Mouse (Mus musculus) bone marrow macrophage, adult 2 months (primary cell): ENCODE measurements at regions not wholly inside any gene's neighbourhood (a gene's known extent, or its start where the extent isn't known, plus 50 kb on each side); places are given as distances from the start of the nearest gene placed in this dataset.

Experiments used
- H3K27ac ChIP-seq: 2 replicates; pipeline ENCODE4 v1.5.1; 2012; ENCODE audit warnings: low read depth, low read length; ENCODE audit not compliant: insufficient read depth
- H3K4me1 ChIP-seq: 2 replicates; pipeline ENCODE4 v1.6.1; 2012; ENCODE audit warnings: low read length; ENCODE audit not compliant: control insufficient read depth, insufficient read depth
- H3K4me3 ChIP-seq: 2 replicates; pipeline ENCODE4 v1.5.1; 2012; ENCODE audit warnings: mild to moderate bottlenecking, low read length, moderate library complexity; ENCODE audit not compliant: insufficient read depth
- CTCF ChIP-seq: IDR thresholded peaks from 2 replicates; pipeline ENCODE4 v1.5.1; 2012; ENCODE audit warnings: low read depth, mild to moderate bottlenecking, low read length, moderate library complexity
- POLR2A ChIP-seq: IDR thresholded peaks from 2 replicates; pipeline ENCODE4 v1.6.1; 2012; ENCODE audit warnings: mild to moderate bottlenecking, low read depth, low read length, borderline replicate concordance

DNA sequence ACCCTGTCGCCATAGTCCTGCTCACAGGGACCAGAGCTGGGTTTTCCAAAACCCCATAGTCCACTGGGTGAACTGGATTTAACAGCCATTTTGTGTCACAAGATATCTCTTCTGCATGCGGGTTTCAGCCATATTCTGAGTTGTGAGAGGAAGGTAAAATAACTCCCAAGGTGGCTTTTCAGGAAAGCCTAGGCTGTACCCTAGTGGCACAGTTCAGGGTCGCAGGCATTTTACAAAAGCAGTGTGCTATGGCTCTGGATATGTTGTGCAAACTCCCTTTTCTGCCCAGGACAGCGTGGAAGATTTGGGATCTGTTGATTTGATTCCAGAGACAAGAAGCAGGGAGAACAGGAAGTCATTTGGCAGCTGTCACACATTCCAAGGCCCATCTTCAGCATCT lies 588.3 kb upstream of the Mgmt start:
- Histone ChIP-seq H3K4me3 (no peak overlapping the region), H3K4me1 (no peaks in the 10 kb centered on the region; the same call in 1 of the 2 replicates), H3K27ac (no peak overlapping the region)
- no peak for TF ChIP-seq POLR2A
- no peak for TF ChIP-seq CTCF

DNA sequence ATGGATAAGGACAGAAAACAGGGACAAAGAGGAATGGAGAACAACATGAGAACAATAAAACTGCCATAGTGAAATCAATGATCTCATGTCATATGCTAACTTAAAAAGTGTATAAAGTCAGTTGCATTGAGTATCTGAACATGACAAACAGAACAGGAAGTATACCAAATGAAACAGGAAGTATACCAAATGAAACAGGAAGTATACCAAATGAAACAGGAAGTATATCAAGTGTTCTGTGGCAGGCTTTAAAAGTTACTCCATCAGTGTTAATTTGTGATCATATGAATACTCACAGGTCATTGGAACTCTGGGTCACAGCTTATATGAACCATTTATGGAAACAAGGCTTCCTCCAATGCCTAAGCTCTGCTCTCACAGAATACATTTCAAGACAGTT lies 585.6 kb upstream of the Mgmt start:
- Histone ChIP-seq H3K4me1 (no peaks in the 10 kb centered on the region; the same call in 1 of the 2 replicates), H3K27ac (no peak overlapping the region), H3K4me3 (no peak overlapping the region)
- TF ChIP-seq CTCF = no peak
- TF ChIP-seq POLR2A = no peak

DNA sequence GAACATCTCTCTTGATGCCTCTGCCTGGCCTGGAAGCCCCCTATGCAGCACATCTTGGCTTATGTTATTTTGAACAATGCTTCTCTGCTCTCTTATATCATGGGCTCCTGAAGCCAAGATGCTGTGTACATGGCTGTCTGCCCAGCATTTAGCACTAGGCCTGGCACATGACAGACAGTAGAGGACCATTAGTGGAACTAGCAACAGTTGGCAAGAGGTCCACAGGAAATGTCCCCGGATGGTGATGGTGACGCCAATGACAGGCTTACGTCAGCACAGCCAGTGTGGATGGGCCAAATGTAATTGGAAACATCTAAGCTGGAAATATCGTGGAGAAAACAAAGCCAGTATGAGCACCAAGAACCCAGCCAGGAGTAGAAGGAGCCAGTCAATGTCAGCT lies 567.1 kb upstream of the Mgmt start:
- Histone ChIP-seq H3K27ac (no peak overlapping the region), H3K4me3 (no peak overlapping the region), H3K4me1 (no peaks in the 10 kb centered on the region)
- TF ChIP-seq CTCF = no peak
- no peak for TF ChIP-seq POLR2A

DNA sequence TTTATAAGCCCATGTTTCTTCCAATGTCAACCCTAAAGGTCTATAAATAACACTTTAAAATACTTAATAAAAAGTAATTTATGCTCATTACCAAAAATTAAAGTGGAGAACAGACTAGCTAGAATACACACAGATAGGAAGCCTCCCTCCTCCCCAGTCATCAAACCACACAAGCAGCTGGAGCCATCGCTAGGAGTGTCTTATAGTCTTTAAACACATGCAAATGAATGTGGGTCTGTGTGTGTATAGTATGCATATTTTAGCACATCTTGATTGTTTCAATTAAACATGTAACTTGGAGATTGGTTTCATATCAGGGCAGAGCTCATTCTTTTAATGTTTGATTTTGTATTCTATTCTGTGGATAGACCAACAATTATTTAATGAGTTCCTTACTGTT lies 564.0 kb upstream of the Mgmt start:
- TF ChIP-seq POLR2A (no peak), CTCF (no peak)
- Histone ChIP-seq H3K27ac (no peak overlapping the region), H3K4me1 (no peaks in the 10 kb centered on the region), H3K4me3 (no peak overlapping the region)

DNA sequence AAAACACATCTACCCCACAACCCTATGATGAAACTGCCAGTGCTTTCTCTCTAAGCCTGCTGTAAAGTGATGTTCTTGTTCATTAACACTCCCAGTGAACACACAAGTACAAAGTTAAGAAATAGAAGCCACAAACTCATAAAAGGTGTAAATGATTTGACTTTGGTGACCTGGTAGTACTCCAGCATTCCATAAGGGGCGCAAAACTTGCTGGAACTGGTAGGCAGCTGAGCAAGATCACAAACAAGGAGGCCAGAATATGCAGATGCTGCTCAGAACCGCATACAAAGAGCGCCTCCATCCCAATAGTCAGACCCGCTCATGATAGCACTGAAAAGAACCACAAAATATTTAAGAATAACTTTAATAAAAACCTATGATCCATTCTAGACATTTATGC lies 561.6 kb upstream of the Mgmt start:
- no peak for TF ChIP-seq POLR2A
- no peak for TF ChIP-seq CTCF
- H3K4me1 ChIP-seq = no peaks in the 10 kb centered on the region
- H3K4me3 ChIP-seq = no peak overlapping the region
- H3K27ac ChIP-seq = no peak overlapping the region

DNA sequence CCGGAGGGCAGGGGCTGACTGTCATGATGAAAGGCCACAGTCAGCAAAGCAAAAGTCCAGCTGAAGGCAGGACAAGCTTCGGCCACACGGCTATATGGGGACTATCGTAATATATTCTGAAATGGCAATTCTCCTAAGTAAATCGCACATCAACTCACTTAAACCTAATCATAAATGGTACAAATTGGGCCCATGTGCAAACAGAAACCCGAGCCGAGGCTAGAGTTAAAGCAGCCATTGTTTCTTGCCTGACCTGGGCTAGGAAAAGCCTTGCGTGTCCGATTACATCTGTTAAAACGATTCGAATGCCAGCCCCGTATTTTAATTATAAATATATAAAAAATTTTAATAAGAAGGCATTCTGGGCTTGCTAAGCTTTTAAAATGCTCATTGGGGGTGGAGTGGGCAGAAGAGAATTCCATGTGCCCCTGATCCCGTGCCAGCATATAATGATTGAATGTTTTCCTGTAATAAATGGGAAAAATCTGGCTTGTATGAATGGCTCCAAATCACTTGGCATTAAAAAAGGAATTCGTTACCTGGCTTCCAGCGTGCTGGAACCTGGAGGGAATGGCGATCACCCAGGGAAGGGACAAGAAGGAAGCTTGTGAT lies 552.7 kb upstream of the Mgmt start:
- H3K27ac ChIP-seq = no peak overlapping the region
- TF ChIP-seq POLR2A (no peak), CTCF (no peak)
- no peaks in the 10 kb centered on the region for H3K4me1 ChIP-seq
- H3K4me3 ChIP-seq = no peak overlapping the region

DNA sequence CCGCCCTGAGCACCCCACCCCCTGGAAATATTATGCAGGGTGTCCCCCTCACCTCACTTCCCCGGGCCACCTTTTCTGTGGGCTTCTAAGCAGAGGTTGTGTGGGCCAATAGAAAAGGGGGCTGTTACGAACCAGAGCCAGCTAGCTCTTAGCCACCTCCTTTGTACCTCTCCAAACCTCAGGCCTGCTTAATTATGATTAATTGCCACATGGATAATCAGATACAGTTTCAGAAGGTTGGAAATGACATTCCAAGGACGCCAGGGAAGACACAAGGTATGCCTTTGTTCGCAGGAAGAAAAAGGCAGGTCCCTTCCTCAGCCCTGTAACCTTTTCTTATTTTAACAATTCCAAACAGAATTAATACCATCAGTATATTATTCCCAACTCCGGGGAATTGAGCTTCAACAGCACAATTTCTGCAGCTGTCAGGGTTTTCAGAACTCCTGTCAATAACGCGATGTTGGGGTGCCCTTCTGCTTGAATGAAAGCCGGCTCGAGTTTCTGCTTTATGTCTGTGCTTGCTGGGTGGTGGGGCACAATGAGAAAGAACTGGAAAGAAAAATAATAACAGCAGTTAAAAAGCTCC lies 552.1 kb upstream of the Mgmt start:
- no peaks in the 10 kb centered on the region for H3K4me1 ChIP-seq
- no peak overlapping the region for H3K27ac ChIP-seq
- no peak overlapping the region for H3K4me3 ChIP-seq
- no peak for TF ChIP-seq POLR2A
- no peak for TF ChIP-seq CTCF

DNA sequence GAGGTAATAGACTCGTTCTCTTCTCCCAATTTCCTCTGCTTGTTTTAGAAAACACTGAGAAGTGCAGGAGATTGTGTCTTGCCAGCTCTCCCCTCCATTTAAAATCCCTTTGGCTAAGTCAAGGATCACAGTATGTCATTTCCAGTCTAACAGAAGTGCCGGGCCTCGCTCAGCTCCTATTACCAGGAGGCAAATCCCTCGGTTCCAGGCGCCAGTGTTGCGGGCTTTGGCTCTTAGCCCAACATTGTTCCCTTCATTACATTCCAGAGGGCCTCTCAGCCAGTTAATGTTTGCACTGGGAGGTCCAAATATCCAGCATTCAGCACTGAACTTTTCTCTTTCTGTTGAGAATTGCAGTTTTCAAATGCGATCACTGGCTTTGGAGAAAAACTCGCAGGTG lies 551.6 kb upstream of the Mgmt start:
- H3K4me3 ChIP-seq = no peak overlapping the region
- no peaks in the 10 kb centered on the region for H3K4me1 ChIP-seq
- no peak overlapping the region for H3K27ac ChIP-seq
- no peak for TF ChIP-seq CTCF
- no peak for TF ChIP-seq POLR2A

DNA sequence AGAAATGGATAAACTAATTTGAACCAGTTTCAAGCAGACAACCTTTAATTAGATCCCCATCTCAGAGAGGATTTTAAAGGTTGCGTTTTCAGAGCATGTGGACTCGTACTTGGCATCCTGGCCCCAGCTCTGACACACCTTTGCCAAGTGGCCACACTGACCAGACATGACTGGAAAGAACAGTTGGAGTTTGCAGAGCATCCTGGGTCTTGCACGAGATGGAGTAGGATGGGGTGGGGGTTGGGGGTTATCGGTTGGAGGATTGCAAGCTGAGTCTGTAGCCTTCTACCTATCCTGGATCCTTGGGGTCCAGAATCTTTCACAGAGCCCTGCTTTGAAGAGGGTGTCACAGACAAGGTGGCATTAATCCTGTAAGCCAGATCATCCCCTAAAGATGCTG lies 550.9 kb upstream of the Mgmt start:
- H3K4me3 ChIP-seq = no peak overlapping the region
- no peak for TF ChIP-seq CTCF
- no peak for TF ChIP-seq POLR2A
- no peak overlapping the region for H3K27ac ChIP-seq
- H3K4me1 ChIP-seq = no peaks in the 10 kb centered on the region

DNA sequence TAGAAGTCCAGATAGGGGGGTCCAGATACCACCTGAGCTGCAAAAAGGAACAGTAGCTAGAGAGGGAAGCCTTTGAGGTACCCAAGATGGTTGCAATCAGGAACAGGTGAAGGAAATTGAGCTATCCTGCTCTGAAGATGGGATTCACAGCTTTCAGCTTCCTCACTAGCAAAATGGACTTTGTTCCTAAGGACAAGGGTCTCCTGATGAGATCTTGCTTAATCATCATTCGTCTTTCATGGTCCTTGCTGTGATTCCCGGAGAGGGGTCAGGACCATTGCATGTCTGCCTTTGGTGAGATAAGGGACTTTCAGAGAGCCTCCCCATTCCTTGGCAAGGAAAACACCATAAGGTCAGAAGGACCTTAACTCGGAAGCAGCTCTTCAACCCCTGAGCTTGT lies 549.4 kb upstream of the Mgmt start:
- no peak overlapping the region for H3K4me3 ChIP-seq
- no peak overlapping the region for H3K27ac ChIP-seq
- TF ChIP-seq CTCF (no peak), POLR2A (no peak)
- H3K4me1 ChIP-seq = no peaks in the 10 kb centered on the region

DNA sequence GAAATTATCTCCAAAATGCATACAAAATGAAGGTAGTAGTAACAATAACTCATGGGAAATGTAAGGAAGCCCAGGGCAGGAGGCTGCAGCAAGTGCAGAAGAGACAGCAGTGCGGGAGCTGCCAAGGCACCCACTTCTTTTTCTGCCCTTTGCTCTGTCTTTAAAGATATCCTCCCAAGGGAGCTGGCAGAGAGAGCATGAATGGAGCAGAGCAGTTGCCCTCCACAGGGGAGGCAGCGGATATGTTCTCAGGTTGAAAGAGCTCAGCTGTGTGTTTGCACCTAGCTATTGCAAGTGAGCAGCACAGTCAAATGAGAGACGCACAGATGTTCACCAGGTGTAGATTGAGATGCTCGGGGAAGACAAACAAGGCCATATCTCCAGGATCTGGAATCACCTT lies 547.9 kb upstream of the Mgmt start:
- TF ChIP-seq POLR2A (no peak), CTCF (no peak)
- no peak overlapping the region for H3K27ac ChIP-seq
- H3K4me3 ChIP-seq = no peak overlapping the region
- H3K4me1 ChIP-seq = no peaks in the 10 kb centered on the region
